Mouse (Mus musculus) embryonic facial prominence, embryonic 14.5 days (tissue): ENCODE measurements around the gene Rpl35a. TPM values are rescaled to one million over a fixed set of nuclear protein-coding genes. Genes with fewer than 3 reads are reported as not detected.

Experiments used
- ATAC-seq: fragments of 200-750 bp; cut with Nextera tagmentation; 2 replicates; pipeline ENCODE4 v1.8.0; 2017; ENCODE audit warnings: low read depth, moderate number of reproducible peaks, moderate TSS enrichment
- DNase-seq: peaks from one replicate; pipeline ENCODE4 v3.0.0-alpha.2; 2015; ENCODE audit warnings: low spot score
- H3K27ac ChIP-seq: fragments of 300-500 bp; sonication (generic); replicated peaks from 2 replicates; pipeline ENCODE4 v1.5.1; 2014; ENCODE audit warnings: low read depth, mild to moderate bottlenecking, low read length, moderate library complexity
- H3K27me3 ChIP-seq: fragments of 300-500 bp; sonication (generic); replicated peaks from 2 replicates; pipeline ENCODE4 v1.6.1; 2014; ENCODE audit warnings: low read length; ENCODE audit not compliant: control insufficient read depth, insufficient read depth
- H3K36me3 ChIP-seq: fragments of 300-500 bp; sonication (generic); 2 replicates; pipeline ENCODE4 v1.6.1; 2014; ENCODE audit warnings: low read length, mixed read lengths; ENCODE audit not compliant: control insufficient read depth, insufficient read depth
- H3K4me1 ChIP-seq: fragments of 300-500 bp; sonication (generic); 2 replicates; pipeline ENCODE4 v1.6.1; 2014; ENCODE audit warnings: antibody characterized with exemption, low read length; ENCODE audit not compliant: control insufficient read depth, insufficient read depth
- H3K4me2 ChIP-seq: fragments of 300-500 bp; sonication (generic); 2 replicates; pipeline ENCODE4 v1.6.1; 2014; ENCODE audit warnings: low read depth, mild to moderate bottlenecking, low read length, moderate library complexity, mixed read lengths
- H3K4me3 ChIP-seq: fragments of 300-500 bp; sonication (generic); 2 replicates; pipeline ENCODE4 v1.5.1; 2014; ENCODE audit warnings: low read depth, mild to moderate bottlenecking, low read length
- H3K9ac ChIP-seq: fragments of 300-500 bp; sonication (generic); 2 replicates; pipeline ENCODE4 v1.6.1; 2014; ENCODE audit warnings: low read depth, mild to moderate bottlenecking, low read length, moderate library complexity, mixed read lengths
- H3K9me3 ChIP-seq: fragments of 300-500 bp; sonication (generic); 2 replicates; pipeline ENCODE4 v1.6.1; 2016; ENCODE audit warnings: low read length; ENCODE audit not compliant: control insufficient read depth
- WGBS: fragments of 180-500 bp; shearing (Covaris S2); extraction: QIAGEN DNeasy Blood & Tissue Kit; methylation state at CpG from one replicate; pipeline ENCODE4 v1.1.7; 2014; 5-methylcytosine and 5-hydroxymethylcytosine counted together
- polyA plus RNA-seq: library from polyadenylated mRNA; unstranded; fragments of >200 nt; fragmentation: Nextera tagmentation; extraction: Ambion mirVana; gene quantifications from 2 replicates; pipeline ENCODE4 v1.2.1, GENCODE M21; 2014

Gene Rpl35a
- polyA plus RNA-seq, 1 experiment from 2014 or later, result 1,079 TPM

DNA sequence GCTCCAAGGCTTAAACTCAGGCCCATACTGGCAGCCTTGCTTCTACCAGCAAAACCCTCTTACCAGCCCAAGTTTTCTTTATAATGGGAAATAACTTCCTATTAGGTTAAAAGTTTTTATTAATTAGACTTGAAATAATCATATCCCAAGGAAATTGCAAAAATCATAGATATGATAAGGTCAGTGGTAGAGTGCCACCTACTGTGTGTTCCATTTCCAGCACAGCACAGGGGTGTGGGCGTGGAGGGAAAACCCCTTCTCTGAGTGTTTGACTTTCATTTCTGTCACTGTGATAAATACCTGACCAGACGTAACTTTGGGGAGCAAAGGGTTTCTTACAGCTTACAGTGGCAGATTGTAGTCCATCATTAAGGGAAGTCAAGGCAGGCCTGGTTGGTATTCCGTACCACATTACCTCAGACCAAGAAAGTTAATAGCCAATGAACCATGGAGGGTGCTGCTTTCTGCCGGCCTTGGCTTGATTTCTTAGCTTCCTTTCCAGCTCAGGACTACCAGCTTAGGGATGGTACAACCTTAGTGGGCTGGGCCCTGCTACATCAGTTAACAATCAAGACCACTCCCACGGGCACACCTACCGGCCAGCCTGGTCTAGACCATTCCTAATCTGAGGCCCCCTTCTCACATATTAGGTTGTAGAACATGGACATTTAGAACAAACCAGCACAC lies 16.8 kb downstream of the Rpl35a start:
- 90% methylated on average over 6 of the region's 6 CpGs for WGBS
- H3K4me1 ChIP-seq, result no peaks in the 10 kb centered on the region
- DNase-seq, result no peak
- no peak overlapping the region for H3K9ac ChIP-seq
- ATAC-seq, result no peak
- H3K27me3 ChIP-seq, result no peaks in the 10 kb centered on the region
- 0 out of 2 replicates have a peak, but pooled peaks cover 3% of the 10 kb centered on the region for H3K36me3 ChIP-seq
- H3K27ac ChIP-seq, result no peak overlapping the region
- H3K9me3 ChIP-seq, result no peaks in the 10 kb centered on the region
- no peak overlapping the region for H3K4me3 ChIP-seq
- no peak overlapping the region for H3K4me2 ChIP-seq

DNA sequence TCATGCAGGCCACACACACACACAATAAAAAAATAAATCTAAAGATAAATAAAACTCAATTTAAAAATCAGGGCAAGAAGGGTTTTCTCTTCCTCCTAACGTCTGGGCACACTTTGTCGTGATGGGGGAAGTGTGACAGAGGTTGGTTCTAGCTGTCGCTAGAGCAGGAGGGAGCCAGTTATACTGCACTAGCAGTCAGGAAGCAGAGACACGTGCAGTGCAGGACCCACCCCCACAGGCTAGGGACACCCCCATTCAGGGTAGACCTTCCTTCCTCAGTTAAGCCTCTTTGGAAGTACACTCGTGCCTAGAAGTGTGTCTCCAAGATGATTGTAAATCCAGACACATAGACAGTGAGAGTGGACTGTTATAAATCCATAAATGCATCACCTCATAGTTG lies 18.7 kb downstream of the Rpl35a start:
- ATAC-seq, result no peak
- H3K9ac ChIP-seq, result no peak overlapping the region
- H3K27me3 ChIP-seq, result no peaks in the 10 kb centered on the region

DNA sequence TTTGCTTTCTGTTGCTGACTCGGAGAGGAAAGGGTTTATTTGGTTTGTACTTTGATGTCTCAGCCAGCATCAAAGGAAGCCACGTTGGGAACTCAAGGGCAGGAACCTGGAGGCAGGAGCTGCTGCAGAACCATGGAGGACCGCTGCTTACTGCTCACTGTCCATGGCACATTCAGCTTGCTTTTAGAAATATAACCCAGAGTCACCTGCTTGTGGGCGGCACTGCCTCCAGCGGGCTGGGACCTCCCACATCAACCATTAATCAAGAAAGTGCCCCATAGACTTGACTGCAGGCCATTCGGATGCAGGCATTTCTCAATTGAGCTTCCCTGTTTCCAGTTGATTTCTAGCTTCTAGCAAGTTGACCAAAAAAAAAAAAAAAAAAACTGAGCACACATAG lies 19.8 kb downstream of the Rpl35a start:
- H3K27ac ChIP-seq, result no peak overlapping the region
- H3K4me3 ChIP-seq, result no peak overlapping the region
- H3K9me3 ChIP-seq, result no peaks in the 10 kb centered on the region
- WGBS, result 67% methylated on average over 6 of the region's 6 CpGs
- H3K27me3 ChIP-seq, result no peaks in the 10 kb centered on the region
- no peaks in the 10 kb centered on the region for H3K4me1 ChIP-seq
- H3K4me2 ChIP-seq, result no peak overlapping the region
- H3K9ac ChIP-seq, result no peak overlapping the region
- ATAC-seq (no peak), DNase-seq (no peak)
- H3K36me3 ChIP-seq, result no peaks in the 10 kb centered on the region

More for the DNA sequence above, 18.7 kb downstream of the Rpl35a start:
- DNase-seq, result no peak
- H3K27ac ChIP-seq, result no peak overlapping the region
- WGBS, result 64% methylated on average over 5 of the region's 5 CpGs
- H3K4me1 ChIP-seq, result no peaks in the 10 kb centered on the region
- H3K9me3 ChIP-seq, result no peaks in the 10 kb centered on the region
- no peak overlapping the region for H3K4me2 ChIP-seq
- 0 out of 2 replicates have a peak, but pooled peaks cover 1% of the 10 kb centered on the region for H3K36me3 ChIP-seq
- no peak overlapping the region for H3K4me3 ChIP-seq

DNA sequence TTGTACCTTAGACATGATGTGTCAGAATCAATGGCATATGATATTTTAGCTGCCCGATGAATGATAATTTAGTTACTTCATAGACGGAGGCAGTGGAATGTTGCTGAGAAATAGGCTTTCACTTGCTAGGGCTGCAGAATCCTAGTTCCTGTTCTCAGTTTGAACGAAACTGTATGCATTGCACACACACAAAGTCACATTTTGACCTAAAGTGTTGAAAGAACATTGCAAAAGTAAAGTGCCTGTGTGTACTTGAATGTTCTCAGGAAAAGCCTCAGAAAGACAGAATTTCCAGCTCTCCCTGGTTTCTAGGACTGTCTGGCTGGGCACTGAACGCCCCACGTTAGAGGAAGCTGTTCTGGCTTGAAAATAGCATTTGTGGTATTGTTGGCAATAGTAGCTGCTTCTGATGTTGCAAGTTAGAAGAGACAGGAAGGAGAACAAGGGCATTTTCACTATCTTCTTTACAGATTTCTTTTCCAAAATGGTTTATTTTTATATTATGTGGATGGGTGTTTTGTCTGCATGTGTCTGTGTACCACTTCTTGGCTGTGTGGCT lies 20.9 kb downstream of the Rpl35a start:
- Histone ChIP-seq H3K9ac (no peak overlapping the region), H3K36me3 (no peaks in the 10 kb centered on the region), H3K4me3 (no peak overlapping the region), H3K27me3 (no peaks in the 10 kb centered on the region), H3K9me3 (no peaks in the 10 kb centered on the region), H3K4me1 (no peaks in the 10 kb centered on the region), H3K27ac (no peak overlapping the region), H3K4me2 (no peak overlapping the region)
- no peak for DNase-seq
- ATAC-seq, result no peak
- WGBS, result 91% methylated on average over 5 of the region's 5 CpGs

DNA sequence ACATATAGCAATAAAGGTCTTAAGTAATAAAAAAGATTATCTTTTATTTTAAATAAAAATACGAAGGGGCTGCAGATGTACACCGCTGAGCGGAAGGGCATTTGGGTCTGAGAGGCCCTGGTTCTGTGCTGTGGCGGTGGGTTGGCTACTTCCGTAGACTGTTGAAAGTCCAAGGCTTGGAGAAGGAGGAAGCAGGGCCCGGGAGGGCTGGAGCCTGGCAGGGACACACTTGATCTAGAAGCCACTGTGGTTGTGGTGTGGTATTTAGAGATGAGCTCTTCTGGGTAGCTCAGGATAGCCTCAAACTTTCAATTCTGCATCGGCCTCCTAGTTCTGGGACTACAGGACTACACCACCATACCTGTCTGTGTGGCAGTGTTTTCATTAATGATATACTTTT lies 23.8 kb downstream of the Rpl35a start:
- Histone ChIP-seq H3K27ac (no peak overlapping the region), H3K9ac (no peak overlapping the region), H3K4me1 (no peaks in the 10 kb centered on the region), H3K9me3 (no peaks in the 10 kb centered on the region), H3K27me3 (no peaks in the 10 kb centered on the region), H3K36me3 (0 out of 2 replicates have a peak, but pooled peaks cover 5% of the 10 kb centered on the region), H3K4me3 (no peak overlapping the region), H3K4me2 (no peak overlapping the region)
- ATAC-seq (no peak), DNase-seq (no peak)
- 93% methylated on average over 7 of the region's 7 CpGs for WGBS

DNA sequence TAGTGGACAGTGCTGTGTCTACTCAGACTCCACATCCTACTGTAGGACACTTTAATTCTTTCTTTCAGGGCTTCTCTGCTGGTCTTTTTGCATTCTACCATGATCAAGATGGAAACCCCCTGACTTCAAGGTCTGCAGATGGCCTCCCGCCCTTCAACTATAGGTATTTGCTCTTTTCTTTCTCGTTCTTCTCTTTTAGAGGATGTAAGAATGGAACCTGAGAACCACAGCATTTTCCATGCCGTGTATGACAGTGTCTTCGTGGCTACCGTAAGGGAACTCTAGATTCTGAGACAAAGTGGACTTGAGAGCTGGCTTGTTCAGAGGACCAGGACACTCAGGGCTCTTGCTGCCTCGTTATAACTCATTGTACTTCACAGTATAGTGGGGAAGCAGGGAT lies 26.7 kb downstream of the Rpl35a start:
- 88% methylated on average over 6 of the region's 6 CpGs for WGBS
- no peak overlapping the region for H3K9ac ChIP-seq

DNA sequence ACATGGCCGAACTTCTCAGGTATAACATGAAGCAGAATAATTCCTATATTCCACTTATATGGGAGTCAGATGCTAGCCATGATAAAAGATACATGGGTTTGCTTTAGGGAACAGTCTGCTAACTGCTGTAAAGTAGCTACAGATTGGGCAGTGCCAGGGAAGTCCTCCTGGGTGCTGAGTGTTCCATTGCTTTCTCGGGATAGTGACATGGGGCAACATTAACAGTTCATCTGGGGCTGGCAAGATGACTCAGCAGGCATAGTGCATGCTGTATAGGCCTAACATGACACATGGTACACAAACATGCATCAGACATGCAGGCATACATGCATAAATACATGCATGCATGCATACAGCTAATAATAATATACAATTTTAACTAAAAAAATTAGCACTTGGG lies 27.7 kb downstream of the Rpl35a start:
- H3K4me1 ChIP-seq, result no peaks in the 10 kb centered on the region
- ATAC-seq, result no peak
- H3K9me3 ChIP-seq, result no peaks in the 10 kb centered on the region
- H3K4me2 ChIP-seq, result no peak overlapping the region
- 83% methylated on average over 2 of the region's 2 CpGs for WGBS
- H3K27me3 ChIP-seq, result no peaks in the 10 kb centered on the region
- no peak overlapping the region for H3K4me3 ChIP-seq
- H3K9ac ChIP-seq, result no peak overlapping the region
- no peak for DNase-seq
- no peak overlapping the region for H3K27ac ChIP-seq
- 0 out of 2 replicates have a peak, but pooled peaks cover 5% of the 10 kb centered on the region for H3K36me3 ChIP-seq

More for the DNA sequence above, 26.7 kb downstream of the Rpl35a start:
- Histone ChIP-seq H3K4me2 (no peak overlapping the region), H3K9me3 (no peaks in the 10 kb centered on the region), H3K4me1 (no peaks in the 10 kb centered on the region), H3K27me3 (no peaks in the 10 kb centered on the region), H3K27ac (no peak overlapping the region), H3K4me3 (no peak overlapping the region), H3K36me3 (0 out of 2 replicates have a peak, but pooled peaks cover 5% of the 10 kb centered on the region)
- DNase-seq (no peak), ATAC-seq (no peak)

DNA sequence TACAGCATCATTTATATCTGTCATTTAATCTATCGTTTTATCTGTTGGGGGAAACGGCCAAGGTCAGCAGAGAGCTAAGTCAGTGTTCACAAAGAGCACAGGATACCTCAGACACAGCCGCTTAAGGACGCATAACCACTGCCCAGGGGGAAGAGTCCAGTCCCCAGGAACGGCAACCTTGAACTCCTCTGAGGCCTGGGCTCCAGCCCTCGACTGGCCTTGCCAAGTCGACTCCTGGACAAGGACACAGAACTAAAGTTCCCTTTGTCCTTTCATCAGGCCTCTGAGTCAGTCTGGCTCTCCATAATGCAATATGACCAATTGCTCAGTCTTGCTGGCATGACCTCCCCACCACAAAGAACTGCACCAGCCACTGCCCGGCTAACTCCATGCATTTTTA lies 29.4 kb downstream of the Rpl35a start:
- no peak for ATAC-seq

More for the DNA sequence above, 29.4 kb downstream of the Rpl35a start:
- no peak for DNase-seq
- no peak overlapping the region for H3K9ac ChIP-seq
- H3K4me1 ChIP-seq, result no peaks in the 10 kb centered on the region
- H3K4me2 ChIP-seq, result no peak overlapping the region
- 72% methylated on average over 8 of the region's 8 CpGs for WGBS
- H3K36me3 ChIP-seq, result 0 out of 2 replicates have a peak, but pooled peaks cover 5% of the 10 kb centered on the region
- no peak overlapping the region for H3K4me3 ChIP-seq
- H3K27ac ChIP-seq, result no peak overlapping the region
- no peaks in the 10 kb centered on the region for H3K9me3 ChIP-seq
- H3K27me3 ChIP-seq, result no peaks in the 10 kb centered on the region
